In the genomic region with DNA sequence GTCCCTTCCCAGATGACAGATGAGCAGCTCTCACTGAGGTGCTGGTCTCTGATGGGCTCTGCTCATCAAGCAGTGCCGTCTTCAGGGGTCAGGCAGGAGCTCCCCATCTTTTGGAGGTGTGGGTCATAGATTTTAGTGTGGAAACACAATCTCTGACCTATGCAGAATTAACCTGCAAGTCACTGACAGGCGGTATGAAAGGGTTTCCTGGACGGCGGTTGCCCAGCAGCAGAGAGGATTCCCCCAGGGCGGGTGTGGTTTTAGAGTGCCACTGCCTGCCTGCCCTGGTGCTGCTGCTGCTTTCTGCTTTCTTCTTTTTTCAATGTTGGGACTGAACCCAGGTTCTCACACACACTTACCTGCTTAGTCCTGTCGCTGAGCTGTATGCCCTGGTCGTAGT, we compare ENCODE assay signal across 17 mouse cellular contexts. TPM values are rescaled to one million over a fixed set of nuclear protein-coding genes. Genes with fewer than 3 reads are reported as not detected.
DNase-seq lines count a peak whose midpoint lies in the region; ATAC-seq lines count a peak whose summit lies in the region.
"Had no signal": no experiment of that assay in that cellular context is flagged by ENCODE, and none has a peak within 500 bp of the region (broad histone marks: within the 10 kb centered on the region; RNA-seq: fewer than 3 reads in every experiment).

No protein-coding gene starts in this region.

- H3K4me1 ChIP-seq in neural tube, embryonic 13.5 days (replicated peaks): peaks cover 47% of the 10 kb centered on the region
- peaks cover 36% of the 10 kb centered on the region for H3K4me1 ChIP-seq in neural tube, embryonic 15.5 days

- H3K27ac ChIP-seq in neural tube, embryonic 13.5 days (replicated peaks): peak overlapping the region; percentile 14; the same call in 1 of the 2 replicates
- no peak overlapping the region for H3K27ac ChIP-seq in neural tube, embryonic 15.5 days (replicated peaks)
- H3K27ac ChIP-seq: hindbrain, embryonic 15.5 days; limb, embryonic 13.5 days; midbrain, embryonic 15.5 days; neural tube, embryonic 12.5 days had no signal

- DNase-seq in adrenal gland, postnatal 14 days: peak; percentile 29
- DNase-seq in adrenal gland, adult 18-20 months (ENCODE audit: low spot score in 2 of 2): no peak
- DNase-seq in T-cell, adult 2 months (ENCODE audit: low spot score): peak; percentile 31
- peak; percentile 15 to 28 for DNase-seq in natural killer cell, adult 2 months (ENCODE audit: low spot score in 2 of 2)
- no peak for DNase-seq in kidney, postnatal 25 days
- DNase-seq in kidney, postnatal 36 days: no peak
- DNase-seq: adrenal gland, adult 8-10 months; cerebellum, adult 18-20 months; kidney, adult 8-10 months; lung, embryonic 14.5 days had no signal

- H3K9me3 ChIP-seq in neural tube, embryonic 13.5 days: no peaks in the 10 kb centered on the region
- H3K9me3 ChIP-seq in neural tube, embryonic 15.5 days (replicated peaks): no peaks in the 10 kb centered on the region
- H3K9me3 ChIP-seq: hindbrain, embryonic 15.5 days; limb, embryonic 13.5 days; midbrain, embryonic 15.5 days; neural tube, embryonic 12.5 days had no signal

- H3K4me2 ChIP-seq in neural tube, embryonic 13.5 days: no peak overlapping the region
- H3K4me2 ChIP-seq in neural tube, embryonic 15.5 days: no peak overlapping the region
- H3K4me2 ChIP-seq: hindbrain, embryonic 15.5 days; limb, embryonic 13.5 days; lung, embryonic 14.5 days; midbrain, embryonic 15.5 days; neural tube, embryonic 12.5 days had no signal

- no peaks in the 10 kb centered on the region for H3K27me3 ChIP-seq in neural tube, embryonic 13.5 days
- H3K27me3 ChIP-seq in neural tube, embryonic 15.5 days (replicated peaks): no peaks in the 10 kb centered on the region
- H3K27me3 ChIP-seq: hindbrain, embryonic 15.5 days; limb, embryonic 13.5 days; midbrain, embryonic 15.5 days; neural tube, embryonic 12.5 days had no signal

- 74% methylated on average over 7 of the region's 7 CpGs for WGBS in neural tube, embryonic 13.5 days
- 69% methylated on average over 7 of the region's 7 CpGs for WGBS in neural tube, embryonic 15.5 days

- peak overlapping the region; percentile 13; the same call in 1 of the 2 replicates for H3K9ac ChIP-seq in neural tube, embryonic 13.5 days
- no peak overlapping the region for H3K9ac ChIP-seq in neural tube, embryonic 15.5 days (replicated peaks)
- H3K9ac ChIP-seq: hindbrain, embryonic 15.5 days; limb, embryonic 13.5 days; lung, embryonic 14.5 days; midbrain, embryonic 15.5 days; neural tube, embryonic 12.5 days had no signal

- no peak for ATAC-seq in neural tube, embryonic 13.5 days (ENCODE audit: low read depth)
- no peak for ATAC-seq in neural tube, embryonic 15.5 days (ENCODE audit: low FRiP score)
- ATAC-seq: forebrain, embryonic 14.5 days; midbrain, embryonic 15.5 days had no signal

- peaks cover 24% of the 10 kb centered on the region for H3K36me3 ChIP-seq in neural tube, embryonic 13.5 days
- peaks cover 10% of the 10 kb centered on the region for H3K36me3 ChIP-seq in neural tube, embryonic 15.5 days
- H3K36me3 ChIP-seq: hindbrain, embryonic 15.5 days; midbrain, embryonic 15.5 days had no signal

- no peak overlapping the region for H3K4me3 ChIP-seq in neural tube, embryonic 13.5 days
- no peak overlapping the region for H3K4me3 ChIP-seq in neural tube, embryonic 15.5 days (replicated peaks)
- H3K4me3 ChIP-seq: hindbrain, embryonic 15.5 days; limb, embryonic 13.5 days; midbrain, embryonic 15.5 days; neural tube, embryonic 12.5 days had no signal

RNA-seq across cellular contexts. Expression of gene Sun1, which starts 6.1 kb away (rescaled TPM):
- 63.6 and 78.6 TPM in 2 replicates for total RNA-seq in adrenal gland, postnatal 14 days (2021)
- total RNA-seq in adrenal gland, adult 18-20 months (2021): 10 to 100 TPM; 59.1 to 83.8 TPM
- 40.4 and 42.1 TPM in 2 replicates for polyA plus RNA-seq in neural tube, embryonic 13.5 days (2015; fragmentation: Nextera tagmentation; extraction: Ambion mirVana)
- 41.7 and 42.1 TPM in 2 replicates for polyA plus RNA-seq in neural tube, embryonic 15.5 days (2015; fragmentation: Nextera tagmentation; extraction: Ambion mirVana)

RNA-seq across cellular contexts. Expression of gene Get4, which starts 45.6 kb away (rescaled TPM):
- total RNA-seq in adrenal gland, postnatal 14 days (2021): 62.4 and 73.8 TPM in 2 replicates
- 10 to 100 TPM; 65.4 to 93.6 TPM for total RNA-seq in adrenal gland, adult 18-20 months (2021)
- polyA plus RNA-seq in neural tube, embryonic 13.5 days (2015; fragmentation: Nextera tagmentation; extraction: Ambion mirVana): 116 and 119 TPM in 2 replicates
- 119 and 126 TPM in 2 replicates for polyA plus RNA-seq in neural tube, embryonic 15.5 days (2015; fragmentation: Nextera tagmentation; extraction: Ambion mirVana)

RNA-seq across cellular contexts. Expression of gene Dnaaf5, which starts 56.5 kb away (rescaled TPM):
- 18.9 and 20.4 TPM in 2 replicates for total RNA-seq in adrenal gland, postnatal 14 days (2021)
- total RNA-seq in adrenal gland, adult 18-20 months (2021): 10 to 100 TPM; 17.1 to 19.4 TPM
- polyA plus RNA-seq in neural tube, embryonic 13.5 days (2015; fragmentation: Nextera tagmentation; extraction: Ambion mirVana): 4.6 and 4.8 TPM in 2 replicates
- polyA plus RNA-seq in neural tube, embryonic 15.5 days (2015; fragmentation: Nextera tagmentation; extraction: Ambion mirVana): 3.9 and 4.6 TPM in 2 replicates

RNA-seq across cellular contexts. Expression of gene Prkar1b, which starts 56.7 kb away (rescaled TPM):
- 16.4 and 20.0 TPM in 2 replicates for total RNA-seq in adrenal gland, postnatal 14 days (2021)
- 10 to 100 TPM; 44.4 to 67.4 TPM for total RNA-seq in adrenal gland, adult 18-20 months (2021)
- polyA plus RNA-seq in neural tube, embryonic 13.5 days (2015; fragmentation: Nextera tagmentation; extraction: Ambion mirVana): 183 and 196 TPM in 2 replicates
- 272 and 321 TPM in 2 replicates for polyA plus RNA-seq in neural tube, embryonic 15.5 days (2015; fragmentation: Nextera tagmentation; extraction: Ambion mirVana)

Comparison
In these comparisons a context has a peak if more than half of its experiments do, and no peak if none do; other contexts are left out.
1. DNase-seq: peak in adrenal gland, postnatal 14 days (single experiment), T-cell, adult 2 months (single experiment) and natural killer cell, adult 2 months (2 of 2); none in adrenal gland, adult 18-20 months (0 of 2), kidney, postnatal 25 days (0 of 2) and kidney, postnatal 36 days (0 of 2).